In the genomic region with DNA sequence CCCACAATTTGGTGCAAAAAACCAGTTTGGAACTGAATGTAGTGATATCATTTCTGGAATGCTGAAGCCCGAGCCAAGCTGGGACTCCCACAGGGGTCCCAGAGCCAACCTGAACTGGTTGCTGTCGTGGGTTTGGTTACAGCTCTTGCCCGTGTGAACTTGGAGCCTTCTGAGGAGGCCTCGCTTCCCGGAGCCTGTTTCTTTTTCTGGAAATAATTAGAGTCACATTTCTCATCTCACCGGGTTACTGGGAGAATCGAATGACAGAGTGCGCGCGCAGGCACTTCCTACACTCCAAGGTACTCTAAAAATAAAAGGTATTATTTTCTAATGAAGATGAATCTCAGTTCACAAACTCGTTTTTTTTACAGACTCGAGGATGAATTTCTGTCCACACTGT, we compare ENCODE assay signal across 16 mouse cellular contexts.
DNase-seq lines count a peak whose midpoint lies in the region; ATAC-seq and TF ChIP-seq lines count a peak whose summit lies in the region.
"Had no signal": no experiment of that assay in that cellular context is flagged by ENCODE, and none has a peak within 500 bp of the region (broad histone marks: within the 10 kb centered on the region; RNA-seq: fewer than 3 reads in every experiment).

No protein-coding gene starts in this region.

- peak; percentile 53 for DNase-seq in left cerebral cortex, adult 11 months (ENCODE audit: low spot score)
- DNase-seq in left cerebral cortex, postnatal 10 days (ENCODE audit: extremely low spot score in 1 of 2, low spot score in 2 of 2) = no peak
- peak; percentile 65 for DNase-seq in embryo, embryonic 10 days (ENCODE audit: low spot score)
- peak; percentile 24 to 49 for DNase-seq in right cerebral cortex, postnatal 36 days (ENCODE audit: low spot score in 2 of 2)
- no peak for DNase-seq in adrenal gland, postnatal 36 days
- DNase-seq: cerebellum, adult 9-10 months; heart, adult 18-20 months; heart, postnatal 14 days; kidney, postnatal 36 days; thymus, postnatal 36 days had no signal

- TF ChIP-seq CTCF in embryonic fibroblast, embryonic 13.5 days (IDR thresholded peaks at IDR 0.05; ENCODE audit: borderline replicate concordance, insufficient read depth, low read length) = no peak

- ATAC-seq in granulocyte monocyte progenitor cell, adult 5-6 weeks (replicated peaks; ENCODE audit: poor library complexity, severe bottlenecking) = no peak
- ATAC-seq: inflammation-experienced regulatory T-cells, adult 6 months; liver, embryonic 12.5 days; midbrain, embryonic 16.5 days had no signal

- TF ChIP-seq POLR2A in embryonic fibroblast, embryonic 13.5 days (IDR thresholded peaks at IDR 0.05; ENCODE audit: low read depth, low read length) = no peak

- H3K4me3 ChIP-seq in embryonic fibroblast, embryonic 13.5 days (ENCODE audit: insufficient read depth, low read length) = no peak overlapping the region
- H3K4me3 ChIP-seq: liver, embryonic 12.5 days had no signal

- 0 out of 2 replicates have a peak, but pooled peaks cover 1% of the 10 kb centered on the region for H3K4me1 ChIP-seq in embryonic fibroblast, embryonic 13.5 days (ENCODE audit: control insufficient read depth, insufficient read depth, low read length)
- H3K4me1 ChIP-seq: liver, embryonic 12.5 days had no signal

- 0 out of 2 replicates have a peak overlapping the region, but pooled peaks have one; percentile 1 for H3K27ac ChIP-seq in embryonic fibroblast, embryonic 13.5 days (ENCODE audit: insufficient read depth, low read length)
- H3K27ac ChIP-seq: liver, embryonic 12.5 days; macrophage had no signal

- intact Hi-C loops in left cerebral cortex, postnatal 10 days (cut with DNase I) = no loop called here

Comparison
In these comparisons a context has a peak if more than half of its experiments do, and no peak if none do; other contexts are left out.
1. DNase-seq: peak in left cerebral cortex, adult 11 months (single experiment), embryo, embryonic 10 days (single experiment) and right cerebral cortex, postnatal 36 days (2 of 2); none in left cerebral cortex, postnatal 10 days (0 of 2) and adrenal gland, postnatal 36 days (0 of 2).